Comparison of ENCODE assay signal across 11 mouse cellular contexts in genomic region chr7:29910252-29910651, GRCm38 (mm10). TPM values are rescaled to one million over a fixed set of nuclear protein-coding genes. Genes with fewer than 3 reads are reported as not detected.
A peak's percentile ranks its signal among the peaks of the same experiment; 100 is the strongest.
DNase-seq lines count a peak whose midpoint lies in the region; ATAC-seq and TF ChIP-seq lines count a peak whose summit lies in the region.
"Had no signal": no experiment of that assay in that cellular context is flagged by ENCODE, and none has a peak within 500 bp of the region (broad histone marks: within the 10 kb centered on the region; RNA-seq: fewer than 3 reads in every experiment).

No protein-coding gene starts in this region.

- peaks cover 45% of the 10 kb centered on the region for H3K36me3 ChIP-seq in embryonic facial prominence, embryonic 13.5 days
- H3K36me3 ChIP-seq in embryonic facial prominence, embryonic 10.5 days (replicated peaks): peaks cover 50% of the 10 kb centered on the region
- H3K36me3 ChIP-seq in lung, embryonic 15.5 days: peaks cover 43% of the 10 kb centered on the region
- peaks cover 21% of the 10 kb centered on the region for H3K36me3 ChIP-seq in lung, postnatal 0 days (ENCODE audit: insufficient read depth, low read length)
- peaks cover 35% of the 10 kb centered on the region for H3K36me3 ChIP-seq in hindbrain, embryonic 15.5 days
- peaks cover 19% of the 10 kb centered on the region for H3K36me3 ChIP-seq in myocyte (ENCODE audit: control insufficient read depth, insufficient read depth)

- DNase-seq in embryonic facial prominence, embryonic 10.5 days (ENCODE audit: low spot score): no peak
- DNase-seq in lung, postnatal 0 days (ENCODE audit: low spot score): no peak
- DNase-seq in layer of hippocampus, adult 9-10 months (ENCODE audit: low spot score): no peak
- DNase-seq in frontal cortex, adult 2 months (ENCODE audit: extremely low spot score in 1 of 2, low spot score in 1 of 2): no peak
- DNase-seq: right cerebral cortex, postnatal 14 days had no signal

- no peak for ATAC-seq in embryonic facial prominence, embryonic 13.5 days (ENCODE audit: insufficient number of reproducible peaks, insufficient read depth, low FRiP score, low TSS enrichment, low read depth)
- no peak for ATAC-seq in lung, embryonic 15.5 days (ENCODE audit: borderline replicate concordance, extremely low read depth, low FRiP score, low TSS enrichment)
- no peak for ATAC-seq in lung, postnatal 0 days
- no peak for ATAC-seq in hindbrain, embryonic 15.5 days (ENCODE audit: low FRiP score, low read depth)

- TF ChIP-seq CTCF in lung, postnatal 0 days (IDR thresholded peaks at IDR 0.05): no peak

- H3K27me3 ChIP-seq in embryonic facial prominence, embryonic 13.5 days: no peaks in the 10 kb centered on the region
- no peaks in the 10 kb centered on the region for H3K27me3 ChIP-seq in embryonic facial prominence, embryonic 10.5 days (replicated peaks; ENCODE audit: low read depth, poor library complexity, severe bottlenecking)
- no peaks in the 10 kb centered on the region for H3K27me3 ChIP-seq in lung, embryonic 15.5 days
- H3K27me3 ChIP-seq in lung, postnatal 0 days (replicated peaks; ENCODE audit: insufficient read depth, low read length): no peaks in the 10 kb centered on the region
- no peaks in the 10 kb centered on the region for H3K27me3 ChIP-seq in hindbrain, embryonic 15.5 days
- no peaks in the 10 kb centered on the region for H3K27me3 ChIP-seq in myocyte (ENCODE audit: control insufficient read depth, insufficient read depth, insufficient read length)

- no peak overlapping the region for H3K27ac ChIP-seq in embryonic facial prominence, embryonic 13.5 days
- H3K27ac ChIP-seq in embryonic facial prominence, embryonic 10.5 days (replicated peaks): no peak overlapping the region
- H3K27ac ChIP-seq in lung, embryonic 15.5 days: no peak overlapping the region
- no peak overlapping the region for H3K27ac ChIP-seq in lung, postnatal 0 days (ENCODE audit: low read length)
- H3K27ac ChIP-seq in hindbrain, embryonic 15.5 days (replicated peaks): no peak overlapping the region; the same call in 1 of the 2 replicates
- H3K27ac ChIP-seq: kidney, postnatal 0 days; liver, embryonic 14.5 days had no signal

- H3K4me2 ChIP-seq in embryonic facial prominence, embryonic 13.5 days: peak overlapping the region; percentile 66
- H3K4me2 ChIP-seq in lung, embryonic 15.5 days: 0 out of 2 replicates have a peak overlapping the region, but pooled peaks have one; percentile 60
- H3K4me2 ChIP-seq in lung, postnatal 0 days (replicated peaks; ENCODE audit: low read depth, low read length): no peak overlapping the region
- H3K4me2 ChIP-seq in hindbrain, embryonic 15.5 days: peak overlapping the region; percentile 57
- H3K4me2 ChIP-seq in myocyte (ENCODE audit: low read depth): no peak overlapping the region

- H3K9me3 ChIP-seq in embryonic facial prominence, embryonic 13.5 days: peaks cover 4% of the 10 kb centered on the region
- peaks cover 6% of the 10 kb centered on the region; the same call in 1 of the 2 replicates for H3K9me3 ChIP-seq in embryonic facial prominence, embryonic 10.5 days
- H3K9me3 ChIP-seq in lung, embryonic 15.5 days: no peaks in the 10 kb centered on the region
- H3K9me3 ChIP-seq in lung, postnatal 0 days (ENCODE audit: low read length): no peaks in the 10 kb centered on the region
- no peaks in the 10 kb centered on the region for H3K9me3 ChIP-seq in hindbrain, embryonic 15.5 days

- TF ChIP-seq POLR2A in myocyte (IDR thresholded peaks at IDR 0.05; ENCODE audit: insufficient read length, low read depth): no peak

- no peak for TF ChIP-seq EP300 in lung, postnatal 0 days (IDR thresholded peaks at IDR 0.05)

- 0 out of 2 replicates have a peak overlapping the region, but pooled peaks have one; percentile 73 for H3K4me3 ChIP-seq in embryonic facial prominence, embryonic 13.5 days
- H3K4me3 ChIP-seq in embryonic facial prominence, embryonic 10.5 days: no peak overlapping the region; the same call in 1 of the 2 replicates
- H3K4me3 ChIP-seq in lung, embryonic 15.5 days: no peak overlapping the region
- no peak overlapping the region for H3K4me3 ChIP-seq in lung, postnatal 0 days (ENCODE audit: low read depth, low read length)
- H3K4me3 ChIP-seq in hindbrain, embryonic 15.5 days: no peak overlapping the region
- peak overlapping the region; percentile 65 for H3K4me3 ChIP-seq in myocyte

- peaks cover 18% of the 10 kb centered on the region for H3K79me2 ChIP-seq in myocyte (ENCODE audit: control insufficient read depth, insufficient read depth)

- 61% methylated on average over 2 of the region's 2 CpGs for WGBS in embryonic facial prominence, embryonic 13.5 days
- WGBS in embryonic facial prominence, embryonic 10.5 days: 63% methylated on average over 2 of the region's 2 CpGs
- WGBS in lung, embryonic 15.5 days: 75% methylated on average over 2 of the region's 2 CpGs
- 65% methylated on average over 2 of the region's 2 CpGs for WGBS in lung, postnatal 0 days
- 56% methylated on average over 2 of the region's 2 CpGs for WGBS in hindbrain, embryonic 15.5 days

- peaks cover 20% of the 10 kb centered on the region for H3K4me1 ChIP-seq in embryonic facial prominence, embryonic 13.5 days
- peaks cover 21% of the 10 kb centered on the region for H3K4me1 ChIP-seq in embryonic facial prominence, embryonic 10.5 days
- peaks cover 22% of the 10 kb centered on the region for H3K4me1 ChIP-seq in lung, embryonic 15.5 days
- no peaks in the 10 kb centered on the region for H3K4me1 ChIP-seq in lung, postnatal 0 days (ENCODE audit: insufficient read depth, low read depth, low read length)
- H3K4me1 ChIP-seq in hindbrain, embryonic 15.5 days (replicated peaks): peaks cover 25% of the 10 kb centered on the region

- no peak overlapping the region for H3K9ac ChIP-seq in embryonic facial prominence, embryonic 13.5 days
- no peak overlapping the region for H3K9ac ChIP-seq in lung, embryonic 15.5 days
- H3K9ac ChIP-seq in lung, postnatal 0 days (replicated peaks; ENCODE audit: low read depth): no peak overlapping the region
- H3K9ac ChIP-seq in hindbrain, embryonic 15.5 days: no peak overlapping the region
- H3K9ac ChIP-seq: liver, embryonic 14.5 days had no signal

- no peak overlapping the region for H3ac ChIP-seq in myocyte (ENCODE audit: control insufficient read depth, insufficient read length)

TF ChIP-seq in myocyte, 11 proteins besides CTCF, POLR2A, EP300 and RAD21 (continues in another document):
- TF ChIP-seq REST (IDR thresholded peaks at IDR 0.05; ENCODE audit: insufficient read depth, insufficient read length): no peak

RNA-seq across cellular contexts. Expression of gene Zfp383, which starts 2.2 kb away (rescaled TPM):
- polyA plus RNA-seq in embryonic facial prominence, embryonic 13.5 days (2015; fragmentation: Nextera tagmentation; extraction: Ambion mirVana): 6.0 and 8.2 TPM in 2 replicates
- 4.6 and 6.3 TPM in 2 replicates for polyA plus RNA-seq in embryonic facial prominence, embryonic 10.5 days (2016; fragmentation: Nextera tagmentation; extraction: Ambion mirVana)
- polyA plus RNA-seq in lung, embryonic 15.5 days (2015; fragmentation: Nextera tagmentation; extraction: Ambion mirVana): 4.7 and 5.1 TPM in 2 replicates
- polyA plus RNA-seq in lung, postnatal 0 days (2015; fragmentation: Nextera tagmentation; extraction: Ambion mirVana): 3.4 and 3.7 TPM in 2 replicates
- 5.6 and 5.8 TPM in 2 replicates for polyA plus RNA-seq in hindbrain, embryonic 15.5 days (2015; fragmentation: Nextera tagmentation; extraction: Ambion mirVana)
- 2.4 TPM for polyA plus RNA-seq in myocyte (2012; fragmentation: generic; extraction: Trizol)
- polyA plus RNA-seq in frontal cortex, adult 2 months (2012; rRNA removed): 8.8 and 10.4 TPM in 2 replicates

RNA-seq across cellular contexts. Expression of gene Zfp27, which starts 3.9 kb away (rescaled TPM):
- polyA plus RNA-seq in embryonic facial prominence, embryonic 13.5 days (2015; fragmentation: Nextera tagmentation; extraction: Ambion mirVana): 12.5 and 13.8 TPM in 2 replicates
- polyA plus RNA-seq in embryonic facial prominence, embryonic 10.5 days (2016; fragmentation: Nextera tagmentation; extraction: Ambion mirVana): 9.5 and 10.0 TPM in 2 replicates
- 9.6 and 9.8 TPM in 2 replicates for polyA plus RNA-seq in lung, embryonic 15.5 days (2015; fragmentation: Nextera tagmentation; extraction: Ambion mirVana)
- 4.2 and 5.0 TPM in 2 replicates for polyA plus RNA-seq in lung, postnatal 0 days (2015; fragmentation: Nextera tagmentation; extraction: Ambion mirVana)
- polyA plus RNA-seq in hindbrain, embryonic 15.5 days (2015; fragmentation: Nextera tagmentation; extraction: Ambion mirVana): 13.0 and 15.2 TPM in 2 replicates
- polyA plus RNA-seq in myocyte (2012; fragmentation: generic; extraction: Trizol): 3.9 TPM
- 11.7 and 12.0 TPM in 2 replicates for polyA plus RNA-seq in frontal cortex, adult 2 months (2012; rRNA removed)

RNA-seq across cellular contexts. Expression of gene Zfp74, which starts 43.6 kb away (rescaled TPM):
- polyA plus RNA-seq in embryonic facial prominence, embryonic 13.5 days (2015; fragmentation: Nextera tagmentation; extraction: Ambion mirVana): 14.9 and 16.0 TPM in 2 replicates
- polyA plus RNA-seq in embryonic facial prominence, embryonic 10.5 days (2016; fragmentation: Nextera tagmentation; extraction: Ambion mirVana): 13.9 and 14.7 TPM in 2 replicates
- 11.0 and 14.2 TPM in 2 replicates for polyA plus RNA-seq in lung, embryonic 15.5 days (2015; fragmentation: Nextera tagmentation; extraction: Ambion mirVana)
- polyA plus RNA-seq in lung, postnatal 0 days (2015; fragmentation: Nextera tagmentation; extraction: Ambion mirVana): 5.1 and 6.7 TPM in 2 replicates
- polyA plus RNA-seq in hindbrain, embryonic 15.5 days (2015; fragmentation: Nextera tagmentation; extraction: Ambion mirVana): 21.0 and 22.0 TPM in 2 replicates
- 1.5 TPM for polyA plus RNA-seq in myocyte (2012; fragmentation: generic; extraction: Trizol)
- 12.1 and 13.3 TPM in 2 replicates for polyA plus RNA-seq in frontal cortex, adult 2 months (2012; rRNA removed)

RNA-seq across cellular contexts. Expression of gene Zfp420, which starts 50.5 kb away (rescaled TPM):
- 9.3 and 11.7 TPM in 2 replicates for polyA plus RNA-seq in embryonic facial prominence, embryonic 13.5 days (2015; fragmentation: Nextera tagmentation; extraction: Ambion mirVana)
- 8.1 and 8.6 TPM in 2 replicates for polyA plus RNA-seq in embryonic facial prominence, embryonic 10.5 days (2016; fragmentation: Nextera tagmentation; extraction: Ambion mirVana)
- 6.4 and 6.6 TPM in 2 replicates for polyA plus RNA-seq in lung, embryonic 15.5 days (2015; fragmentation: Nextera tagmentation; extraction: Ambion mirVana)
- polyA plus RNA-seq in lung, postnatal 0 days (2015; fragmentation: Nextera tagmentation; extraction: Ambion mirVana): 3.3 and 4.0 TPM in 2 replicates
- polyA plus RNA-seq in hindbrain, embryonic 15.5 days (2015; fragmentation: Nextera tagmentation; extraction: Ambion mirVana): 18.3 and 22.3 TPM in 2 replicates
- 1.7 TPM for polyA plus RNA-seq in myocyte (2012; fragmentation: generic; extraction: Trizol)
- 14.8 and 15.8 TPM in 2 replicates for polyA plus RNA-seq in frontal cortex, adult 2 months (2012; rRNA removed)

RNA-seq across cellular contexts. Expression of gene Zfp940, which starts 56.8 kb away (rescaled TPM):
- 6.3 and 7.4 TPM in 2 replicates for polyA plus RNA-seq in embryonic facial prominence, embryonic 13.5 days (2015; fragmentation: Nextera tagmentation; extraction: Ambion mirVana)
- 10.1 and 10.7 TPM in 2 replicates for polyA plus RNA-seq in embryonic facial prominence, embryonic 10.5 days (2016; fragmentation: Nextera tagmentation; extraction: Ambion mirVana)
- 5.8 and 6.3 TPM in 2 replicates for polyA plus RNA-seq in lung, embryonic 15.5 days (2015; fragmentation: Nextera tagmentation; extraction: Ambion mirVana)
- polyA plus RNA-seq in lung, postnatal 0 days (2015; fragmentation: Nextera tagmentation; extraction: Ambion mirVana): 1.3 and 1.9 TPM in 2 replicates
- polyA plus RNA-seq in hindbrain, embryonic 15.5 days (2015; fragmentation: Nextera tagmentation; extraction: Ambion mirVana): 13.4 and 14.4 TPM in 2 replicates
- polyA plus RNA-seq in myocyte (2012; fragmentation: generic; extraction: Trizol): 0.96 TPM
- 11.3 and 11.8 TPM in 2 replicates for polyA plus RNA-seq in frontal cortex, adult 2 months (2012; rRNA removed)

Comparison
In these comparisons a context has a peak if more than half of its experiments do, and no peak if none do; other contexts are left out.
1. H3K4me2 ChIP-seq: peak in embryonic facial prominence, embryonic 13.5 days (single experiment), lung, embryonic 15.5 days (single experiment) and hindbrain, embryonic 15.5 days (single experiment); none in lung, postnatal 0 days (single experiment) and myocyte (single experiment).
2. H3K4me3 ChIP-seq: peak in embryonic facial prominence, embryonic 13.5 days (single experiment) and myocyte (single experiment); none in embryonic facial prominence, embryonic 10.5 days (single experiment), lung, embryonic 15.5 days (single experiment), lung, postnatal 0 days (single experiment) and hindbrain, embryonic 15.5 days (single experiment).